Mouse (Mus musculus): ENCODE data around the gene Gm14597. TPM values are rescaled to one million over a fixed set of nuclear protein-coding genes. Genes with fewer than 3 reads are reported as not detected.
"Not testable (repeated sequence)": the region's sequence is repeated elsewhere in the genome, so short reads cannot be mapped to it uniquely, and the experiment has no call there.

The Gm14597 gene
- polyA plus RNA-seq (2014; fragmentation: Nextera tagmentation; extraction: Ambion mirVana) = 0.57 TPM in 1 of 2 replicates, not detected in the other

- Histone ChIP-seq H3K27ac (peak within 1 kb of the TSS; percentile 83), H3K4me3 (replicated peaks; ENCODE audit: low read length) (peak within 1 kb of the TSS; percentile 51), H3K9ac (peak within 1 kb of the TSS; percentile 79), H3K4me2 (replicated peaks) (peak within 1 kb of the TSS; percentile 52)
- H3K9me3 ChIP-seq (ENCODE audit: control insufficient read depth, low read length); H3K36me3 ChIP-seq (replicated peaks; ENCODE audit: control insufficient read depth, insufficient read depth); ATAC-seq (ENCODE audit: low FRiP score); H3K27me3 ChIP-seq (ENCODE audit: control insufficient read depth, insufficient read depth, low read length); H3K4me1 ChIP-seq (replicated peaks; ENCODE audit: control insufficient read depth, insufficient read depth, low read length); DNase-seq (ENCODE audit: low spot score): not testable (repeated sequence)
- 49% methylated on average over 3 of the region's 4 CpGs for WGBS
These were observed at the start of gene Gm14597 for GRCm38 (mm10) chrX:53608879-53609278. Gene Gm14597, minus strand, starts transcription at chrX:53608979.

- not testable (repeated sequence) for ATAC-seq (ENCODE audit: low FRiP score); H3K36me3 ChIP-seq (replicated peaks; ENCODE audit: control insufficient read depth, insufficient read depth); H3K4me2 ChIP-seq (replicated peaks); H3K4me3 ChIP-seq (replicated peaks; ENCODE audit: low read length); DNase-seq (ENCODE audit: low spot score); H3K27me3 ChIP-seq (ENCODE audit: control insufficient read depth, insufficient read depth, low read length); H3K27ac ChIP-seq; H3K4me1 ChIP-seq (replicated peaks; ENCODE audit: control insufficient read depth, insufficient read depth, low read length); H3K9me3 ChIP-seq (ENCODE audit: control insufficient read depth, low read length); H3K9ac ChIP-seq
- WGBS = 72% methylated on average over 4 of the region's 4 CpGs
These were observed 44.1 kb upstream of the Gm14597 start for GRCm38 (mm10) chrX:53652917-53653316.

- Histone ChIP-seq H3K9ac (no peak overlapping the region), H3K27ac (no peak overlapping the region), H3K4me1 (replicated peaks; ENCODE audit: control insufficient read depth, insufficient read depth, low read length) (no peaks in the 10 kb centered on the region; the same call in 1 of the 2 replicates), H3K4me3 (replicated peaks; ENCODE audit: low read length) (no peak overlapping the region), H3K27me3 (ENCODE audit: control insufficient read depth, insufficient read depth, low read length) (no peaks in the 10 kb centered on the region), H3K4me2 (replicated peaks) (no peak overlapping the region), H3K36me3 (replicated peaks; ENCODE audit: control insufficient read depth, insufficient read depth) (no peaks in the 10 kb centered on the region), H3K9me3 (ENCODE audit: control insufficient read depth, low read length) (no peaks in the 10 kb centered on the region)
- DNase-seq (ENCODE audit: low spot score) (no peak), ATAC-seq (ENCODE audit: low FRiP score) (no peak)
- WGBS = 84% methylated on average over 6 of the region's 6 CpGs
These were observed 37.1 kb upstream of the Gm14597 start for GRCm38 (mm10) chrX:53645885-53646284.

- WGBS = 13% methylated on average over 10 of the region's 50 CpGs
- H3K9ac ChIP-seq = 0 out of 2 replicates have a peak within 1 kb of the TSS, but pooled peaks have one; percentile 31
- peak; percentile 81 for DNase-seq (ENCODE audit: low spot score)
- ATAC-seq (ENCODE audit: low FRiP score) = peak; percentile 95
- not testable (repeated sequence) for H3K4me1 ChIP-seq (replicated peaks; ENCODE audit: control insufficient read depth, insufficient read depth, low read length); H3K9me3 ChIP-seq (ENCODE audit: control insufficient read depth, low read length); H3K36me3 ChIP-seq (replicated peaks; ENCODE audit: control insufficient read depth, insufficient read depth); H3K27me3 ChIP-seq (ENCODE audit: control insufficient read depth, insufficient read depth, low read length); H3K27ac ChIP-seq
- H3K4me2 ChIP-seq (replicated peaks) = peak within 1 kb of the TSS; percentile 51
- H3K4me3 ChIP-seq (replicated peaks; ENCODE audit: low read length) = peak within 1 kb of the TSS; percentile 29
These were observed 34.5 kb upstream of the Gm14597 start, which contains the start of gene Rtl8a for GRCm38 (mm10) chrX:53642980-53643961. Gene Rtl8a, minus strand, starts transcription at chrX:53643682.

- not testable (repeated sequence) for H3K4me1 ChIP-seq (replicated peaks; ENCODE audit: control insufficient read depth, insufficient read depth, low read length); H3K36me3 ChIP-seq (replicated peaks; ENCODE audit: control insufficient read depth, insufficient read depth); H3K9me3 ChIP-seq (ENCODE audit: control insufficient read depth, low read length); H3K27ac ChIP-seq; ATAC-seq (ENCODE audit: low FRiP score); DNase-seq (ENCODE audit: low spot score); H3K27me3 ChIP-seq (ENCODE audit: control insufficient read depth, insufficient read depth, low read length)
- Histone ChIP-seq H3K4me3 (replicated peaks; ENCODE audit: low read length) (peak overlapping the region; percentile 23), H3K9ac (0 out of 2 replicates have a peak overlapping the region, but pooled peaks have one; percentile 31), H3K4me2 (replicated peaks) (peak overlapping the region; percentile 50)
- WGBS = 51% methylated on average over 3 of the region's 4 CpGs
These were observed 33.8 kb upstream of the Gm14597 start for GRCm38 (mm10) chrX:53642604-53642979.

- ATAC-seq (ENCODE audit: low FRiP score); H3K27me3 ChIP-seq (ENCODE audit: control insufficient read depth, insufficient read depth, low read length); H3K4me2 ChIP-seq (replicated peaks); H3K9ac ChIP-seq; H3K27ac ChIP-seq; H3K36me3 ChIP-seq (replicated peaks; ENCODE audit: control insufficient read depth, insufficient read depth); H3K9me3 ChIP-seq (ENCODE audit: control insufficient read depth, low read length); H3K4me1 ChIP-seq (replicated peaks; ENCODE audit: control insufficient read depth, insufficient read depth, low read length); H3K4me3 ChIP-seq (replicated peaks; ENCODE audit: low read length); DNase-seq (ENCODE audit: low spot score): not testable (repeated sequence)
- 48% methylated on average over 3 of the region's 3 CpGs for WGBS
These were observed 29.3 kb upstream of the Gm14597 start for GRCm38 (mm10) chrX:53638107-53638506.

GRCm38 (mm10) chrX:53611395-53611794, 2.6 kb upstream of the Gm14597 start:
- not testable (repeated sequence) for H3K4me3 ChIP-seq (replicated peaks; ENCODE audit: low read length); H3K9me3 ChIP-seq (ENCODE audit: control insufficient read depth, low read length); H3K27ac ChIP-seq; DNase-seq (ENCODE audit: low spot score); H3K27me3 ChIP-seq (ENCODE audit: control insufficient read depth, insufficient read depth, low read length); H3K4me1 ChIP-seq (replicated peaks; ENCODE audit: control insufficient read depth, insufficient read depth, low read length); H3K4me2 ChIP-seq (replicated peaks); ATAC-seq (ENCODE audit: low FRiP score); H3K36me3 ChIP-seq (replicated peaks; ENCODE audit: control insufficient read depth, insufficient read depth); H3K9ac ChIP-seq

- Histone ChIP-seq H3K36me3 (replicated peaks; ENCODE audit: control insufficient read depth, insufficient read depth) (no peaks in the 10 kb centered on the region), H3K27me3 (ENCODE audit: control insufficient read depth, insufficient read depth, low read length) (no peaks in the 10 kb centered on the region), H3K4me2 (replicated peaks) (0 out of 2 replicates have a peak overlapping the region, but pooled peaks have one; percentile 6), H3K9ac (no peak overlapping the region), H3K9me3 (ENCODE audit: control insufficient read depth, low read length) (no peaks in the 10 kb centered on the region), H3K27ac (no peak overlapping the region), H3K4me3 (replicated peaks; ENCODE audit: low read length) (no peak overlapping the region), H3K4me1 (replicated peaks; ENCODE audit: control insufficient read depth, insufficient read depth, low read length) (no peaks in the 10 kb centered on the region)
- 3% methylated on average over 3 of the region's 3 CpGs for WGBS
- ATAC-seq (ENCODE audit: low FRiP score) (no peak), DNase-seq (ENCODE audit: low spot score) (peak; percentile 82)
These were observed 1.8 kb upstream of the Gm14597 start for GRCm38 (mm10) chrX:53610571-53610970.

GRCm38 (mm10) chrX:53608122-53608813, 511 bp downstream of the Gm14597 start:
- ATAC-seq (ENCODE audit: low FRiP score) = peak; percentile 59
- H3K27ac ChIP-seq = peak overlapping the region; percentile 83

More at GRCm38 (mm10) chrX:53608122-53608813, 511 bp downstream of the Gm14597 start:
- Histone ChIP-seq H3K36me3 (replicated peaks; ENCODE audit: control insufficient read depth, insufficient read depth) (no peaks in the 10 kb centered on the region), H3K9me3 (ENCODE audit: control insufficient read depth, low read length) (no peaks in the 10 kb centered on the region), H3K4me3 (replicated peaks; ENCODE audit: low read length) (peak overlapping the region; percentile 51), H3K27me3 (ENCODE audit: control insufficient read depth, insufficient read depth, low read length) (no peaks in the 10 kb centered on the region), H3K4me2 (replicated peaks) (peak overlapping the region; percentile 52), H3K4me1 (replicated peaks; ENCODE audit: control insufficient read depth, insufficient read depth, low read length) (no peaks in the 10 kb centered on the region), H3K9ac (peak overlapping the region; percentile 79)
- no peak for DNase-seq (ENCODE audit: low spot score)
- WGBS = 32% methylated on average over 14 of the region's 18 CpGs
